Mouse (Mus musculus) lung, postnatal 0 days (tissue): ENCODE measurements around the gene Arsk. TPM values are rescaled to one million over a fixed set of nuclear protein-coding genes. Genes with fewer than 3 reads are reported as not detected.

Source experiments
- ATAC-seq: fragments of 200-750 bp; cut with Nextera tagmentation; 2 replicates; pipeline ENCODE4 v1.8.0; 2017; ENCODE audit warnings: moderate library complexity
- DNase-seq: peaks from one replicate; pipeline ENCODE4 v3.0.0-alpha.2; 2016; ENCODE audit warnings: low spot score
- H3K27ac ChIP-seq: fragments of 300-500 bp; sonication (generic); 2 replicates; pipeline ENCODE4 v1.5.1; 2014; ENCODE audit warnings: antibody characterized with exemption, mild to moderate bottlenecking, low read length, mixed read lengths
- H3K27me3 ChIP-seq: fragments of 300-500 bp; sonication (generic); replicated peaks from 2 replicates; pipeline ENCODE4 v1.6.1; 2014; ENCODE audit warnings: low read length, mixed read lengths; ENCODE audit not compliant: insufficient read depth
- H3K36me3 ChIP-seq: fragments of 300-500 bp; sonication (generic); 2 replicates; pipeline ENCODE4 v1.6.1; 2014; ENCODE audit warnings: low read length, mixed read lengths; ENCODE audit not compliant: insufficient read depth
- H3K4me1 ChIP-seq: fragments of 300-500 bp; sonication (generic); 2 replicates; pipeline ENCODE4 v1.6.1; 2014; ENCODE audit warnings: antibody characterized with exemption, low read depth, low read length, mixed read lengths; ENCODE audit not compliant: insufficient read depth
- H3K4me2 ChIP-seq: fragments of 300-500 bp; sonication (generic); replicated peaks from 2 replicates; pipeline ENCODE4 v1.6.1; 2014; ENCODE audit warnings: low read depth, mild to moderate bottlenecking, low read length, moderate library complexity, mixed read lengths
- H3K4me3 ChIP-seq: fragments of 300-500 bp; sonication (generic); 2 replicates; pipeline ENCODE4 v1.5.1; 2014; ENCODE audit warnings: low read depth, low read length
- H3K9ac ChIP-seq: fragments of 300-500 bp; sonication (generic); replicated peaks from 2 replicates; pipeline ENCODE4 v1.6.1; 2014; ENCODE audit warnings: low read depth, mild to moderate bottlenecking
- H3K9me3 ChIP-seq: fragments of 300-500 bp; sonication (generic); 2 replicates; pipeline ENCODE4 v1.6.1; 2016; ENCODE audit warnings: low read length, mixed read lengths
- CTCF ChIP-seq: IDR thresholded peaks from 2 replicates; pipeline ENCODE4 v1.5.1; 2016; ENCODE audit warnings: antibody characterized with exemption, mild to moderate bottlenecking
- EP300 ChIP-seq: IDR thresholded peaks from 2 replicates; pipeline ENCODE4 v1.6.1; 2016; ENCODE audit warnings: antibody characterized with exemption, mild to moderate bottlenecking, control low read depth
- WGBS: fragments of 180-500 bp; shearing (Covaris S2); extraction: QIAGEN DNeasy Blood & Tissue Kit; methylation state at CpG from one replicate; pipeline ENCODE4 v1.1.7; 2014; 5-methylcytosine and 5-hydroxymethylcytosine counted together
- polyA plus RNA-seq: library from polyadenylated mRNA; unstranded; fragments of >200 nt; fragmentation: Nextera tagmentation; extraction: Ambion mirVana; gene quantifications from 2 replicates; pipeline ENCODE4 v1.2.1, GENCODE M21; 2015

The Arsk gene
- polyA plus RNA-seq, 1 experiment from 2014 or later = 4.4 TPM

GRCm38 (mm10) chr13:76042455-76042854 lies 56.0 kb downstream of the Arsk start:
- no peak overlapping the region for H3K4me3 ChIP-seq
- H3K4me2 ChIP-seq = no peak overlapping the region
- WGBS = 31% methylated on average over 1 of the region's 1 CpGs
- no peak for TF ChIP-seq EP300
- no peak for DNase-seq
- no peaks in the 10 kb centered on the region for H3K27me3 ChIP-seq
- no peaks in the 10 kb centered on the region for H3K4me1 ChIP-seq
- ATAC-seq = no peak
- no peaks in the 10 kb centered on the region for H3K36me3 ChIP-seq
- no peaks in the 10 kb centered on the region for H3K9me3 ChIP-seq
- no peak overlapping the region for H3K9ac ChIP-seq
- H3K27ac ChIP-seq = no peak overlapping the region

GRCm38 (mm10) chr13:76024588-76024987 lies 73.9 kb downstream of the Arsk start:
- TF ChIP-seq EP300 (no peak), CTCF (no peak)
- H3K36me3 ChIP-seq = no peaks in the 10 kb centered on the region
- H3K9ac ChIP-seq = no peak overlapping the region
- H3K27ac ChIP-seq = no peak overlapping the region
- no peaks in the 10 kb centered on the region for H3K4me1 ChIP-seq
- no peak overlapping the region for H3K4me2 ChIP-seq
- no peaks in the 10 kb centered on the region for H3K9me3 ChIP-seq
- no peak overlapping the region for H3K4me3 ChIP-seq
- H3K27me3 ChIP-seq = no peaks in the 10 kb centered on the region
- 59% methylated on average over 3 of the region's 3 CpGs for WGBS
- DNase-seq (no peak), ATAC-seq (no peak)

GRCm38 (mm10) chr13:76021782-76022181 lies 76.7 kb downstream of the Arsk start:
- H3K9me3 ChIP-seq = no peaks in the 10 kb centered on the region
- TF ChIP-seq CTCF (peak; percentile 46), EP300 (no peak)
- 88% methylated on average over 2 of the region's 2 CpGs for WGBS
- H3K27ac ChIP-seq = no peak overlapping the region
- H3K4me1 ChIP-seq = no peaks in the 10 kb centered on the region
- no peak overlapping the region for H3K4me3 ChIP-seq
- no peaks in the 10 kb centered on the region for H3K27me3 ChIP-seq
- H3K9ac ChIP-seq = no peak overlapping the region
- no peak overlapping the region for H3K4me2 ChIP-seq
- no peaks in the 10 kb centered on the region for H3K36me3 ChIP-seq
- no peak for ATAC-seq
- DNase-seq = peak; percentile 49

GRCm38 (mm10) chr13:76018844-76019400 lies 79.5 kb downstream of the Arsk start:
- no peak overlapping the region for H3K9ac ChIP-seq
- 33% methylated on average over 5 of the region's 5 CpGs for WGBS
- H3K4me1 ChIP-seq = no peaks in the 10 kb centered on the region
- H3K4me3 ChIP-seq = peak overlapping the region; percentile 51
- H3K27me3 ChIP-seq = no peaks in the 10 kb centered on the region
- H3K36me3 ChIP-seq = no peaks in the 10 kb centered on the region
- peak; percentile 20 for ATAC-seq
- no peaks in the 10 kb centered on the region for H3K9me3 ChIP-seq
- no peak; the same call in 1 of the 2 replicates for TF ChIP-seq EP300
- no peak for TF ChIP-seq CTCF
- H3K27ac ChIP-seq = peak overlapping the region; percentile 89
- H3K4me2 ChIP-seq = peak overlapping the region; percentile 50
- peak; percentile 42 for DNase-seq

- peak within 1 kb of the TSS; percentile 95 for H3K9ac ChIP-seq
- peak within 1 kb of the TSS; percentile 50 for H3K4me2 ChIP-seq
- peak within 1 kb of the TSS; percentile 89 for H3K27ac ChIP-seq
- peak; percentile 100 for ATAC-seq
- H3K36me3 ChIP-seq = no peaks in the 10 kb centered on the region
- WGBS = under 1% methylated on average over 44 of the region's 50 CpGs
- DNase-seq = peak; percentile 99
- H3K9me3 ChIP-seq = no peaks in the 10 kb centered on the region
- no peaks in the 10 kb centered on the region for H3K4me1 ChIP-seq
- TF ChIP-seq EP300 (peak; percentile 67), CTCF (no peak)
- no peaks in the 10 kb centered on the region for H3K27me3 ChIP-seq
- peak within 1 kb of the TSS; percentile 51 for H3K4me3 ChIP-seq
Measured at GRCm38 (mm10) chr13:76017974-76018843, 80.3 kb downstream of the Arsk start, which contains the start of gene Rfesd. TSS of gene Rfesd (minus strand) at chr13:76018719.

GRCm38 (mm10) chr13:76017465-76017864 lies 81.0 kb downstream of the Arsk start:
- peak overlapping the region; percentile 95 for H3K9ac ChIP-seq
- peak overlapping the region; percentile 89 for H3K27ac ChIP-seq
- DNase-seq (no peak), ATAC-seq (no peak)
- peak overlapping the region; percentile 50 for H3K4me2 ChIP-seq
- H3K27me3 ChIP-seq = no peaks in the 10 kb centered on the region
- WGBS = 58% methylated on average over 4 of the region's 4 CpGs
- peak overlapping the region; percentile 51 for H3K4me3 ChIP-seq
- no peaks in the 10 kb centered on the region for H3K4me1 ChIP-seq
- H3K36me3 ChIP-seq = no peaks in the 10 kb centered on the region
- TF ChIP-seq EP300 (no peak), CTCF (no peak)
- no peaks in the 10 kb centered on the region for H3K9me3 ChIP-seq
